Mouse (Mus musculus) heart, embryonic 11.5 days (tissue): Measurements from ENCODE around the gene Vmn1r213. TPM values are rescaled to one million over a fixed set of nuclear protein-coding genes. Genes with fewer than 3 reads are reported as not detected.

Experiments used
- polyA plus RNA-seq: library from polyadenylated mRNA; unstranded; fragments of >200 nt; fragmentation: Nextera tagmentation; extraction: Ambion mirVana; gene quantifications from 2 replicates; pipeline ENCODE4 v1.2.1, GENCODE M21; 2014

The Vmn1r213 gene
- polyA plus RNA-seq, 1 experiment from 2014 or later: not detected

Other genes starting within 250 kb of the Vmn1r213 start
- not detected in 2 replicates for gene Vmn1r208, start 230.3 kb upstream of the Vmn1r213 start, polyA plus RNA-seq
- gene Vmn1r209, start 198.0 kb upstream of the Vmn1r213 start, polyA plus RNA-seq: not detected in 2 replicates
- not detected in 2 replicates for gene Vmn1r210, start 176.3 kb upstream of the Vmn1r213 start, polyA plus RNA-seq
- gene Vmn1r211, start 150.1 kb upstream of the Vmn1r213 start, polyA plus RNA-seq: not detected in 2 replicates
- gene Vmn1r212, start 123.5 kb upstream of the Vmn1r213 start, polyA plus RNA-seq: not detected in 2 replicates
- not detected in 2 replicates for gene Vmn1r214, start 22.8 kb downstream of the Vmn1r213 start, polyA plus RNA-seq
- not detected in 2 replicates for gene Vmn1r215, start 60.4 kb downstream of the Vmn1r213 start, polyA plus RNA-seq
- gene Vmn1r217, start 110.6 kb downstream of the Vmn1r213 start, polyA plus RNA-seq: not detected in 2 replicates
- not detected in 2 replicates for gene Vmn1r218, start 125.5 kb downstream of the Vmn1r213 start, polyA plus RNA-seq
- gene Vmn1r219, start 151.7 kb downstream of the Vmn1r213 start, polyA plus RNA-seq: not detected in 2 replicates
- not detected in 2 replicates for gene Vmn1r220, start 180.3 kb downstream of the Vmn1r213 start, polyA plus RNA-seq
- not detected in 2 replicates for gene Vmn1r221, start 206.5 kb downstream of the Vmn1r213 start, polyA plus RNA-seq
- gene Vmn1r222, start 228.3 kb downstream of the Vmn1r213 start, polyA plus RNA-seq: not detected in 2 replicates
- gene Vmn1r223, start 239.5 kb downstream of the Vmn1r213 start, polyA plus RNA-seq: not detected in 2 replicates